Mouse (Mus musculus): ENCODE data around the gene Smok3b.

DNA sequence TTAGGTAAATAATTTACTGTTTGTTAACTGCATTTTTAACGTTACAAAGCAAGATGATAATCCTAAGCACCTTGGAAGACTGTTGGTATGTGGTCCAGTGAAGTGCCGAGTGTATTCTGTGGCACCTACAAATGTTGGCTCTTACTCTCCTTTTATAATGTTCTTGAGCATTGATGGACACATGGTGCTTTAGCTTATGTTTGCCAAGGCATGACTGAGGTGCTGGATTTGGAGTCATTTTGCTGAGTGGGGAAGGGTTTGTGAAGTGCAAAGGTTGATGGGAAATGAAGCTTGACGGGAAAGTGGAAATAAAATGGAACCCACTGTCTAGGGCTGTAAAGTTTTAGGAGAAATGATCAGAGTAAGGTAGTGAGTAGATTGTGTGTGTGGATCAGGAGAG is 67.1 kb downstream of the Smok3b start:
- no peak for TF ChIP-seq GATA1 (IDR thresholded peaks at IDR 0.05; ENCODE audit: borderline replicate concordance, low read length)
- no peak for TF ChIP-seq FLI1 (IDR thresholded peaks at IDR 0.05; ENCODE audit: low read length)

Measured in megakaryocyte, embryonic 14.5 days (primary cell).